Mouse (Mus musculus): ENCODE results near the gene Myh3.

The Myh3 gene

GRCm38 (mm10) chr11:67078000-67078399 is at the start of gene Myh3:
Myh3 (plus strand) TSS chr11:67078300.
- no peak for DNase-seq (ENCODE audit: low read depth)

GRCm38 (mm10) chr11:67030904-67031602 is 47.0 kb upstream of the Myh3 start:
- DNase-seq (ENCODE audit: low read depth), result peak; percentile 18

GRCm38 (mm10) chr11:67031603-67031915 is 46.5 kb upstream of the Myh3 start:
- DNase-seq (ENCODE audit: low read depth), result no peak

GRCm38 (mm10) chr11:67034775-67035485 is 43.2 kb upstream of the Myh3 start:
- DNase-seq (ENCODE audit: low read depth), result no peak

GRCm38 (mm10) chr11:67036229-67036628 is 41.9 kb upstream of the Myh3 start:
- DNase-seq (ENCODE audit: low read depth), result no peak

GRCm38 (mm10) chr11:67036892-67037291 is 41.2 kb upstream of the Myh3 start:
- no peak for DNase-seq (ENCODE audit: low read depth)

- peak; percentile 29 for DNase-seq (ENCODE audit: low read depth)
Measured at GRCm38 (mm10) chr11:67039799-67040198, 38.3 kb upstream of the Myh3 start.

GRCm38 (mm10) chr11:67040483-67040882 is 37.6 kb upstream of the Myh3 start:
- DNase-seq (ENCODE audit: low read depth), result no peak

- no peak for DNase-seq (ENCODE audit: low read depth)
Measured at GRCm38 (mm10) chr11:67043007-67043406, 35.1 kb upstream of the Myh3 start.

- no peak for DNase-seq (ENCODE audit: low read depth)
Measured at GRCm38 (mm10) chr11:67044959-67045358, 33.1 kb upstream of the Myh3 start.

- DNase-seq (ENCODE audit: low read depth), result no peak
Measured at GRCm38 (mm10) chr11:67047199-67047598, 30.9 kb upstream of the Myh3 start.

GRCm38 (mm10) chr11:67048496-67048895 is 29.6 kb upstream of the Myh3 start:
- peak; percentile 66 for DNase-seq (ENCODE audit: low read depth)

GRCm38 (mm10) chr11:67049256-67049655 is 28.8 kb upstream of the Myh3 start:
- peak; percentile 32 for DNase-seq (ENCODE audit: low read depth)

GRCm38 (mm10) chr11:67051676-67052320 is 26.3 kb upstream of the Myh3 start:
- peak; percentile 44 for DNase-seq (ENCODE audit: low read depth)

GRCm38 (mm10) chr11:67052321-67052952 is 25.7 kb upstream of the Myh3 start, which contains the start of the genes Adprm and Sco1:
Adprm (minus strand) TSS chr11:67052594.
Sco1 (plus strand) TSS chr11:67052670.
- peak; percentile 91 for DNase-seq (ENCODE audit: low read depth)

- peak; percentile 59 for DNase-seq (ENCODE audit: low read depth)
Measured at GRCm38 (mm10) chr11:67054754-67055365, 23.2 kb upstream of the Myh3 start.

GRCm38 (mm10) chr11:67061311-67061710 is 16.8 kb upstream of the Myh3 start:
- DNase-seq (ENCODE audit: low read depth), result no peak

- no peak for DNase-seq (ENCODE audit: low read depth)
Measured at GRCm38 (mm10) chr11:67062726-67063125, 15.4 kb upstream of the Myh3 start.

- no peak for DNase-seq (ENCODE audit: low read depth)
Measured at GRCm38 (mm10) chr11:67067741-67068140, 10.4 kb upstream of the Myh3 start.

- DNase-seq (ENCODE audit: low read depth), result no peak
Measured at GRCm38 (mm10) chr11:67072615-67073130, 5.4 kb upstream of the Myh3 start.

- no peak for DNase-seq (ENCODE audit: low read depth)
Measured at GRCm38 (mm10) chr11:67075036-67075435, 3.1 kb upstream of the Myh3 start.

- no peak for DNase-seq (ENCODE audit: low read depth)
Measured at GRCm38 (mm10) chr11:67076781-67077180, 1.3 kb upstream of the Myh3 start.
